Mouse (Mus musculus) cerebral cortex, adult 2 months (tissue): ENCODE data around the gene Gm26566.

Source experiments
- WGBS: fragments of 180-500 bp; shearing (Covaris S2); methylation state at CpG from one replicate; pipeline ENCODE4 v1.1.7; 2018; 5-methylcytosine and 5-hydroxymethylcytosine counted together

Gm26566 gene

GRCm38 (mm10) chr4:88739036-88739435 is 17.4 kb downstream of the Gm26566 start:
- 87% methylated on average over 6 of the region's 6 CpGs for WGBS

GRCm38 (mm10) chr4:88741426-88741825 is 19.8 kb downstream of the Gm26566 start:
- WGBS = 91% methylated on average over 4 of the region's 4 CpGs

GRCm38 (mm10) chr4:88742771-88743371 is 21.3 kb downstream of the Gm26566 start:
- WGBS = 70% methylated on average over 7 of the region's 7 CpGs

- WGBS = 56% methylated on average over 3 of the region's 3 CpGs
These were observed 22.6 kb downstream of the Gm26566 start for GRCm38 (mm10) chr4:88744207-88744606.

- WGBS = 81% methylated on average over 6 of the region's 6 CpGs
These were observed 28.3 kb downstream of the Gm26566 start for GRCm38 (mm10) chr4:88749926-88750325.

GRCm38 (mm10) chr4:88754818-88755340 is 33.3 kb downstream of the Gm26566 start, which contains the start of gene Gm13271:
TSS of gene Gm13271 (plus strand) at chr4:88754868.
- 85% methylated on average over 15 of the region's 15 CpGs for WGBS

- 12% methylated on average over 29 of the region's 31 CpGs for WGBS
These were observed 35.2 kb downstream of the Gm26566 start for GRCm38 (mm10) chr4:88756581-88757513.

GRCm38 (mm10) chr4:88757628-88758031 is 36.0 kb downstream of the Gm26566 start:
- WGBS = under 1% methylated on average over 21 of the region's 21 CpGs

GRCm38 (mm10) chr4:88758751-88759150 is 37.1 kb downstream of the Gm26566 start:
- WGBS = 90% methylated on average over 9 of the region's 9 CpGs

- WGBS = 41% methylated on average over 9 of the region's 14 CpGs
These were observed 38.1 kb downstream of the Gm26566 start, which contains the start of gene Gm13283 for GRCm38 (mm10) chr4:88759610-88760268. TSS of gene Gm13283 (plus strand) at chr4:88760119.

- WGBS = 0% methylated on average over 27 of the region's 28 CpGs
These were observed 38.8 kb downstream of the Gm26566 start for GRCm38 (mm10) chr4:88760431-88760830.

GRCm38 (mm10) chr4:88761776-88762175 is 40.2 kb downstream of the Gm26566 start:
- 78% methylated on average over 6 of the region's 8 CpGs for WGBS

- WGBS = 73% methylated on average over 9 of the region's 9 CpGs
These were observed 40.7 kb downstream of the Gm26566 start for GRCm38 (mm10) chr4:88762341-88762740.

GRCm38 (mm10) chr4:88763384-88764018 is 41.9 kb downstream of the Gm26566 start:
- 4% methylated on average over 32 of the region's 42 CpGs for WGBS
